Mouse (Mus musculus): ENCODE results near the gene Wnk2.

The Wnk2 gene

GRCm38 (mm10) chr13:49147858-49148226, at the start of gene Wnk2:
TSS of gene Wnk2 (minus strand) at chr13:49148014.
- peak; percentile 54 for DNase-seq (ENCODE audit: low read depth, low spot score)

- DNase-seq (ENCODE audit: low read depth, low spot score) = no peak
Measured at GRCm38 (mm10) chr13:49196766-49197165, 49.0 kb upstream of the Wnk2 start.

GRCm38 (mm10) chr13:49196211-49196610, 48.4 kb upstream of the Wnk2 start:
- no peak for DNase-seq (ENCODE audit: low read depth, low spot score)

GRCm38 (mm10) chr13:49195651-49196050, 47.8 kb upstream of the Wnk2 start:
- no peak for DNase-seq (ENCODE audit: low read depth, low spot score)

- no peak for DNase-seq (ENCODE audit: low read depth, low spot score)
Measured at GRCm38 (mm10) chr13:49194811-49195210, 47.0 kb upstream of the Wnk2 start.

- no peak for DNase-seq (ENCODE audit: low read depth, low spot score)
Measured at GRCm38 (mm10) chr13:49193650-49194049, 45.8 kb upstream of the Wnk2 start.

GRCm38 (mm10) chr13:49192156-49192855, 44.5 kb upstream of the Wnk2 start:
- no peak for DNase-seq (ENCODE audit: low read depth, low spot score)

GRCm38 (mm10) chr13:49191673-49192035, 43.8 kb upstream of the Wnk2 start:
- DNase-seq (ENCODE audit: low read depth, low spot score) = no peak

GRCm38 (mm10) chr13:49190876-49191672, 43.3 kb upstream of the Wnk2 start:
- no peak for DNase-seq (ENCODE audit: low read depth, low spot score)

- no peak for DNase-seq (ENCODE audit: low read depth, low spot score)
Measured at GRCm38 (mm10) chr13:49189970-49190870, 42.4 kb upstream of the Wnk2 start.

GRCm38 (mm10) chr13:49188966-49189360, 41.1 kb upstream of the Wnk2 start:
- no peak for DNase-seq (ENCODE audit: low read depth, low spot score)

GRCm38 (mm10) chr13:49188219-49188965, 40.6 kb upstream of the Wnk2 start:
- no peak for DNase-seq (ENCODE audit: low read depth, low spot score)

GRCm38 (mm10) chr13:49187288-49188218, 39.7 kb upstream of the Wnk2 start, which contains the start of gene Ninj1:
TSS of gene Ninj1 (plus strand) at chr13:49187485.
- no peak for DNase-seq (ENCODE audit: low read depth, low spot score)

- DNase-seq (ENCODE audit: low read depth, low spot score) = peak; percentile 18
Measured at GRCm38 (mm10) chr13:49186798-49187287, 39.0 kb upstream of the Wnk2 start.

- no peak for DNase-seq (ENCODE audit: low read depth, low spot score)
Measured at GRCm38 (mm10) chr13:49183646-49184045, 35.8 kb upstream of the Wnk2 start.

- no peak for DNase-seq (ENCODE audit: low read depth, low spot score)
Measured at GRCm38 (mm10) chr13:49183161-49183560, 35.3 kb upstream of the Wnk2 start.

- DNase-seq (ENCODE audit: low read depth, low spot score) = no peak
Measured at GRCm38 (mm10) chr13:49181411-49181984, 33.7 kb upstream of the Wnk2 start.

- DNase-seq (ENCODE audit: low read depth, low spot score) = no peak
Measured at GRCm38 (mm10) chr13:49180691-49181090, 32.9 kb upstream of the Wnk2 start.

- no peak for DNase-seq (ENCODE audit: low read depth, low spot score)
Measured at GRCm38 (mm10) chr13:49180274-49180673, 32.5 kb upstream of the Wnk2 start.
